Mouse (Mus musculus) spleen, adult 2 months (tissue): Measurements from ENCODE around the gene Fyco1. TPM values are rescaled to one million over a fixed set of nuclear protein-coding genes. Genes with fewer than 3 reads are reported as not detected.
"Not testable (repeated sequence)": the region's sequence is repeated elsewhere in the genome, so short reads cannot be mapped to it uniquely, and the experiment has no call there.

ENCODE experiments used
- DNase-seq, 2 experiments: peaks; one replicate each; pipeline versions ENCODE4 v3.0.0 to v3.0.0-alpha.2; 2012 to 2021; ENCODE audit warnings: low spot score in 2 of 2, low read depth in 1 of 2
- H3K27ac ChIP-seq: fragments of 200-500 bp; 2 replicates; pipeline ENCODE4 v1.5.1; 2012; ENCODE audit warnings: low read length, inconsistent platforms; ENCODE audit not compliant: insufficient read depth
- H3K27me3 ChIP-seq: fragments of 200-500 bp; 2 replicates; pipeline ENCODE4 v1.6.1; 2012; ENCODE audit warnings: mild to moderate bottlenecking, moderate library complexity, low read length, inconsistent platforms; ENCODE audit not compliant: control insufficient read depth, insufficient read depth
- H3K36me3 ChIP-seq: fragments of 200-500 bp; 2 replicates; pipeline ENCODE4 v1.6.1; 2012; ENCODE audit warnings: mild to moderate bottlenecking, low read length, inconsistent platforms; ENCODE audit not compliant: control insufficient read depth, insufficient read depth
- H3K4me1 ChIP-seq: fragments of 200-500 bp; 2 replicates; pipeline ENCODE4 v1.6.1; 2011; ENCODE audit warnings: inconsistent platforms; ENCODE audit not compliant: control insufficient read depth, insufficient read depth, insufficient read length
- H3K4me3 ChIP-seq: fragments of 200-500 bp; 2 replicates; pipeline ENCODE4 v1.5.1; 2011; ENCODE audit warnings: mild to moderate bottlenecking, inconsistent platforms; ENCODE audit not compliant: insufficient read depth, insufficient read length; ENCODE audit errors: extremely low read depth
- CTCF ChIP-seq: fragments of 200-500 bp; IDR thresholded peaks from 2 replicates; pipeline ENCODE4 v1.5.1; 2011; ENCODE audit warnings: mild to moderate bottlenecking, inconsistent platforms; ENCODE audit not compliant: insufficient read depth, insufficient read length, insufficient replicate concordance; ENCODE audit errors: extremely low read depth
- POLR2A ChIP-seq: fragments of 200-500 bp; IDR thresholded peaks from 2 replicates; pipeline ENCODE4 v1.6.1; 2011; ENCODE audit warnings: low read depth, low read length, inconsistent platforms
- WGBS: fragments of 180-500 bp; shearing (Covaris S2); methylation state at CpG from one replicate; pipeline ENCODE4 v1.1.7; 2018; 5-methylcytosine and 5-hydroxymethylcytosine counted together
- polyA plus RNA-seq: library from polyadenylated mRNA; depleted of rRNA; stranded (reverse); fragments of >200 nt; gene quantifications from 2 replicates; pipeline ENCODE4 v1.2.3, GENCODE M21; 2012

Gene Fyco1
- polyA plus RNA-seq, 1 experiment = 6.0 TPM

DNA sequence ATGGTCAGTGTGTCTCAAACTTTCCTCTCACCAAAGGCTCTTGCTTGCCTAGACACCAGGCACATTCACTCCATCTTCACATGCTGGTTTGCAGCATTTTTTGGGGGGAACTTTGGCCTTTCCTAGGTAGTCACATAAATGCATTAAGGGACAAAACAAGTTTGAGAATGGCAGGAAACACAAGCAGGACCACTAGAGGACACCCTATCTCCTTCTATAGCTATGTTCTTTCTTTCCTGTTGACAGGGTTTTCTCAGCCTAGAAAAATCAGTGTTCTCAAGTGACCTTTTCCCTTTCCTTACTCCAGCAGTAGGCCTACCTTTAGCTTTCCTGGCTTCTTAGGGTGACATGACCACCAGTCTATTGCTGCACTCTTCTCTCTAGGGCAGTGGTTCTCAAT lies 48.8 kb downstream of the Fyco1 start:
- Histone ChIP-seq H3K36me3 (peaks cover 17% of the 10 kb centered on the region), H3K4me3 (no peak overlapping the region), H3K4me1 (no peaks in the 10 kb centered on the region), H3K27me3 (no peaks in the 10 kb centered on the region), H3K27ac (no peak overlapping the region)
- TF ChIP-seq CTCF (no peak), POLR2A (no peak)
- no peak for DNase-seq

DNA sequence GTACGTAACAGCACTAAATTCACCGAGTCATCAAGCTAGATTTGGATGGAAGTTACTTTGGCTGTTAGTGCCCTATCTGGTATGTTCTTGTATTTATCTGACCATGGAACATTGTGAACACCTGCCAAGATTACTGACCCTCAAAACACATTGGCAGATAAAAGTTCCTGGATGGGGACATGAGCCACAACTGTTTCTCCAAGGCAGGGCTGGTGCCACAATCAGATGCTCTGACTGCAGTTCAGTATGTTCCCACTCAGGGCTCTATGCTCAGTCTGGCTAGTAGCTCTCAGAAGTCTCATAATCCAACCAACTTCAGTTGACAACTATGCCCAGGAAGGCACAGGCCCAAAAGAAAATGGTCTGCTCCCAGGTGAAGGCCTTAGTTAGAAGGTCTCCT lies 49.3 kb downstream of the Fyco1 start:
- no peaks in the 10 kb centered on the region for H3K27me3 ChIP-seq
- DNase-seq = no peak
- no peaks in the 10 kb centered on the region for H3K4me1 ChIP-seq
- 83% methylated on average over 2 of the region's 2 CpGs for WGBS
- H3K36me3 ChIP-seq = peaks cover 18% of the 10 kb centered on the region
- H3K4me3 ChIP-seq = no peak overlapping the region
- TF ChIP-seq CTCF (no peak), POLR2A (no peak)
- H3K27ac ChIP-seq = no peak overlapping the region

DNA sequence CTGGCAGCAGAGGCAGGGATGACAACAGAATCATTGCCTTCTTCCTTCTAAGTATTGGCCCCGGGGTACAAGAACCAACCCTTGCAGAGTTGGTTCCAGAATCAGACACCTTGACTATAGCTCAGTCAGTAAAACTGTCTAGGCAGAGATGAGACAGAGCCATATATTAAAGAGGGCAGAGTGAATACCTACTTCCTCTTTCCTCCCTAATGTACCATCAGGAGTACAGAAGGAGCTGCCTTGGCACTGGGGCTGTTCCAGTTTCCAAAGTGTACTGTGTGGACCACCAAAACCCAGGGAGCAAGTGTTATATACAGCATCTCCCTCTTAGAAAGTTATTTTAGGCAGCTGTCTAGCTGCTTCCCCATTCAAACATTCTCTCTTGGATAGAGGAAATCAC lies 50.2 kb downstream of the Fyco1 start:
- Histone ChIP-seq H3K4me3 (no peak overlapping the region), H3K27ac (no peak overlapping the region), H3K36me3 (peaks cover 24% of the 10 kb centered on the region), H3K27me3 (no peaks in the 10 kb centered on the region), H3K4me1 (no peaks in the 10 kb centered on the region)
- no peak for DNase-seq
- WGBS = 88% methylated on average over 1 of the region's 1 CpGs
- no peak for TF ChIP-seq CTCF
- no peak for TF ChIP-seq POLR2A

DNA sequence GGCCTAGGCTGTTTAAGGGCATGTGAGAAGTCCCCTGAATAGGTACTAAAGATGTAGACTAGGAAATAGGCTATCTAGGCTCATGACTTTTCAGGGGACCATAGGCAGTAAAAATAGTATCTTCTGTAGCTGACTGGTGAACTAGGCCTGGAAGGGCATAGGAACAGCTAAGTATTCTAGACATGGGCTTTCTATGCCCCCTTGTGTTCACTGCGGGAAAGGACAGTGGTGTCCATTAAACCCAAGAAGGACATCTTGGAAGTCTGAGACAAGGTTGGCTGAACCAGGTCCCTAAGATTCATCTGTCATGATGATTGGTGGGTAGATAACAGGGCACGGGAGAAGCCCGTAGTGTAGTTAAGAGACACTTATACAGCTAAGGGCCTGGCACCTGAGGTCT lies 55.5 kb downstream of the Fyco1 start:
- TF ChIP-seq CTCF = peak; percentile 48; the same call in 1 of the 2 replicates
- no peak for TF ChIP-seq POLR2A
- H3K27me3 ChIP-seq = no peaks in the 10 kb centered on the region
- no peak overlapping the region for H3K4me3 ChIP-seq
- H3K27ac ChIP-seq = no peak overlapping the region
- 82% methylated on average over 3 of the region's 3 CpGs for WGBS
- no peaks in the 10 kb centered on the region for H3K4me1 ChIP-seq
- peaks cover 57% of the 10 kb centered on the region for H3K36me3 ChIP-seq
- peak; percentile 40 to 43 for DNase-seq

DNA sequence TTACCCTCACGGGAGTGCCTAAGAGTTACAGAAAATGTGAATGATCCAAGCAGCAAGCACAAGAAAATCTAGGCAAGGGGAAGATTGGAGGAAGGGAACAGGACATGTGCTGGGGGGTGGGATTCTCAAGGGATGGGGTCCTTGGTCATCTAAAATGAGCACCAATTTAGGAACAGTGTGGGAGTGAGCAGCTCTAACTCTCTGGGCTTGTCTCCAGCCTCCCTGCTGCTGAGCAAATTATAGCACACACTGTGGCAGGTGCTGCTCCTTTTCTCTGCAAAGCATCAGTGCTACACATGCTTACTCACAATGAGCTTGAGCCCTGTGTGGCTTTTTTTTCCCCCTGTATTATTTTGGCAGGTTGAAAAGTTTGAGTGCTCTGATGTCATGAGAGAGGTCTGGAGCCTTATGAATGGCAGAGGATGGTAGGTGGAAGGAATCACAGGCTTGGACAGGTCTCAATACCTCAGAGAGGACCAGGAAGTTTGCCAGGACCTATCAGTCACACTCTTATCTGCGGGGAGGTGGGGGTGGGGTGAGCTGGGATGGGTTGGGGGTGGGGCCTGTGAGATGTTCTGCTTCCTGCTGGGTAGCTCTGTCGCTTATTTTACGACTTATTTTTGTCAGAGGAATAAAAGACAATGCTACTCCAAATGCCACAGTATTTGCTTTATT lies 62.7 kb downstream of the Fyco1 start:
- no peak overlapping the region for H3K4me3 ChIP-seq
- no peak for DNase-seq
- peaks cover 35% of the 10 kb centered on the region for H3K36me3 ChIP-seq
- no peak overlapping the region for H3K27ac ChIP-seq
- no peaks in the 10 kb centered on the region for H3K4me1 ChIP-seq
- 79% methylated on average over 4 of the region's 4 CpGs for WGBS
- TF ChIP-seq POLR2A (no peak), CTCF (no peak)
- no peaks in the 10 kb centered on the region for H3K27me3 ChIP-seq

DNA sequence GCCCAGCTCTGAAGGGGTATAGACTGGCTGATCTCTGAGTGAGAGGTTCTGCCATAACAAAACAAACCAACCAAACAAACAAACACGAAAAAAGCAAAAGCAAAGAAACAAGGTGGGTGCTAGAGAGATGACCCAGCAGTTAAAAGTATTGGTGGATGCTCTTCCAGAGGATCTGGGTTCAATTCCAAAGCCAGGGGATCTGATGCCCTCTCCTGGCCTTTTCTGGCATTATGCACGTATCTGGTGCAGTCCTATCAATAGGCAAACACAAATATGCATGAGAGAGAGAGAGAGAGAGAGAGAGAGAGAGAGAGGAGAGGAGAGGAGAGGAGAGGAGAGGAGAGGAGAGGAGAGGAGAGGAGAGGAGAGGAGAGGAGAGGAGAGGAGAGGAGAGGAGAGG lies 78.4 kb downstream of the Fyco1 start:
- not testable (repeated sequence) for H3K36me3 ChIP-seq, H3K4me1 ChIP-seq, H3K27me3 ChIP-seq, H3K4me3 ChIP-seq, H3K27ac ChIP-seq
- WGBS = 65% methylated on average over 2 of the region's 2 CpGs
- peak in 1 of 2 experiments; percentile 38 for DNase-seq
- TF ChIP-seq CTCF = peak; percentile 38; the same call in 1 of the 2 replicates

DNA sequence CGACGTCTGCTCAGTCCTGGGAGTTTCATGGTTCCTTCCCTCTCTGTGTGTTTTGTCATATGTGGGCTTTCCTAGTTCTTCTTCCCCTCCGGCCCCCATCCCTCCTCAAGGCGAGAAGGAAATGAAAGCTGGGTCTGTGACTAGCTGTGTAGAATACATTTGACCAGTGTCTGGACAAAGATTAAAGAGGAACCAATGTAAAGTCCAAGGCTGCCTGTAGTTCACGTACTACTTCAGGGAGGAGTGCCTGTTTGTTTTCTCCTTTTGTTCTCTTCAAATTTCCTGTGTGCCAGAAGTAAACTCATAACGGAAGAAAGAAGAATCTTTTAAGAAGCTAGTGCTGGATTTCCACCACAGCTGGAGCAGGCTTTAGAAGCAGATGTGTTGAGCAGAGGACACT lies 82.2 kb downstream of the Fyco1 start:
- WGBS = 9% methylated on average over 6 of the region's 6 CpGs
- Histone ChIP-seq H3K36me3 (no peaks in the 10 kb centered on the region), H3K27ac (peak overlapping the region; percentile 50), H3K4me3 (peak overlapping the region; percentile 20; the same call in 1 of the 2 replicates), H3K27me3 (no peaks in the 10 kb centered on the region), H3K4me1 (peaks cover 9% of the 10 kb centered on the region; the same call in 1 of the 2 replicates)
- no peak for DNase-seq
- TF ChIP-seq POLR2A (no peak), CTCF (no peak)

DNA sequence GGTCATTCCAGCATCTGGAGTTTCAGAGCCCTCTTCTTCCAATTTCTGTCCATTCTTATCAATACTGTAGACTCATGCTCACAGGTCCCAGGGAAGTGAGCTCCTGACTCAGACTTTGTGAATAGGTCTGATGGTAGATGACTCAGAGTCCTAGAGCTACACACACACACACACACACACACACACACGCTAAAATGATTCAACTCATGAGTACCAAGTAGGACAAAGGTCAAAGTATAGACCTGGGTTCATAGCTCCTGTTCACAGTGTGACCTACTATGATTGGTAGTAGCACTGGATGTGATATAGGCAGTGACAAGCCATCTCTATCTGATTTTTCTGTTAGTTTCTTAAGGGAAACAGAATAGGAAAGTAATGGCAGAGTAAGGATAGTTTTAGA lies 83.3 kb downstream of the Fyco1 start:
- DNase-seq = no peak
- Histone ChIP-seq H3K36me3 (no peaks in the 10 kb centered on the region), H3K4me1 (peaks cover 14% of the 10 kb centered on the region; the same call in 1 of the 2 replicates), H3K27ac (no peak overlapping the region), H3K4me3 (no peak overlapping the region), H3K27me3 (no peaks in the 10 kb centered on the region)
- 75% methylated on average over 1 of the region's 1 CpGs for whole genome bisulfite sequencing
- TF ChIP-seq POLR2A = no peak
- TF ChIP-seq CTCF = no peak
